Mouse (Mus musculus) embryonic facial prominence, embryonic 11.5 days (tissue): ENCODE data around the gene Fat4. TPM values are rescaled to one million over a fixed set of nuclear protein-coding genes. Genes with fewer than 3 reads are reported as not detected.

ENCODE experiments used
- ATAC-seq: fragments of 200-750 bp; cut with Nextera tagmentation; replicated peaks from 2 replicates; pipeline ENCODE4 v1.8.0; 2017; ENCODE audit warnings: low read depth; ENCODE audit not compliant: insufficient number of reproducible peaks, low FRiP score, low TSS enrichment
- DNase-seq: peaks from one replicate; pipeline ENCODE4 v3.0.0-alpha.2; 2015; ENCODE audit warnings: low spot score
- H3K27ac ChIP-seq: fragments of 300-500 bp; sonication (generic); replicated peaks from 2 replicates; pipeline ENCODE4 v1.5.1; 2014; ENCODE audit warnings: mild to moderate bottlenecking, low read depth, low read length, control low read depth
- H3K27me3 ChIP-seq: fragments of 300-500 bp; sonication (generic); 2 replicates; pipeline ENCODE4 v1.6.1; 2014; ENCODE audit warnings: mild to moderate bottlenecking, low read length, moderate library complexity, mixed read lengths; ENCODE audit not compliant: control insufficient read depth, insufficient read depth
- H3K36me3 ChIP-seq: fragments of 300-500 bp; sonication (generic); replicated peaks from 2 replicates; pipeline ENCODE4 v1.6.1; 2014; ENCODE audit warnings: low read depth, mild to moderate bottlenecking, low read length, moderate library complexity, mixed read lengths; ENCODE audit not compliant: control insufficient read depth, insufficient read depth
- H3K4me1 ChIP-seq: fragments of 300-500 bp; sonication (generic); 2 replicates; pipeline ENCODE4 v1.6.1; 2014; ENCODE audit warnings: low read length, mixed read lengths; ENCODE audit not compliant: control insufficient read depth, insufficient read depth
- H3K4me2 ChIP-seq: fragments of 300-500 bp; sonication (generic); 2 replicates; pipeline ENCODE4 v1.6.1; 2014; ENCODE audit warnings: low read depth, mild to moderate bottlenecking, control low read depth, low read length, moderate library complexity
- H3K4me3 ChIP-seq: fragments of 300-500 bp; sonication (generic); 2 replicates; pipeline ENCODE4 v1.5.1; 2014; ENCODE audit warnings: low read depth, low read length, control low read depth
- H3K9ac ChIP-seq: fragments of 300-500 bp; sonication (generic); replicated peaks from 2 replicates; pipeline ENCODE4 v1.6.1; 2014; ENCODE audit warnings: mild to moderate bottlenecking, control low read depth, low read length
- H3K9me3 ChIP-seq: fragments of 300-500 bp; sonication (generic); replicated peaks from 2 replicates; pipeline ENCODE4 v1.6.1; 2016; ENCODE audit warnings: mild to moderate bottlenecking, low read length, inconsistent platforms, mixed read lengths; ENCODE audit not compliant: control insufficient read depth
- WGBS: fragments of 180-500 bp; shearing (Covaris S2); extraction: QIAGEN DNeasy Blood & Tissue Kit; methylation state at CpG from one replicate; pipeline ENCODE4 v1.1.7; 2014; 5-methylcytosine and 5-hydroxymethylcytosine counted together
- polyA plus RNA-seq: library from polyadenylated mRNA; unstranded; fragments of >200 nt; fragmentation: Nextera tagmentation; extraction: Ambion mirVana; gene quantifications from 2 replicates; pipeline ENCODE4 v1.2.1, GENCODE M21; 2014

The Fat4 gene
- polyA plus RNA-seq, 1 experiment from 2014 or later = 14.0 TPM

DNA sequence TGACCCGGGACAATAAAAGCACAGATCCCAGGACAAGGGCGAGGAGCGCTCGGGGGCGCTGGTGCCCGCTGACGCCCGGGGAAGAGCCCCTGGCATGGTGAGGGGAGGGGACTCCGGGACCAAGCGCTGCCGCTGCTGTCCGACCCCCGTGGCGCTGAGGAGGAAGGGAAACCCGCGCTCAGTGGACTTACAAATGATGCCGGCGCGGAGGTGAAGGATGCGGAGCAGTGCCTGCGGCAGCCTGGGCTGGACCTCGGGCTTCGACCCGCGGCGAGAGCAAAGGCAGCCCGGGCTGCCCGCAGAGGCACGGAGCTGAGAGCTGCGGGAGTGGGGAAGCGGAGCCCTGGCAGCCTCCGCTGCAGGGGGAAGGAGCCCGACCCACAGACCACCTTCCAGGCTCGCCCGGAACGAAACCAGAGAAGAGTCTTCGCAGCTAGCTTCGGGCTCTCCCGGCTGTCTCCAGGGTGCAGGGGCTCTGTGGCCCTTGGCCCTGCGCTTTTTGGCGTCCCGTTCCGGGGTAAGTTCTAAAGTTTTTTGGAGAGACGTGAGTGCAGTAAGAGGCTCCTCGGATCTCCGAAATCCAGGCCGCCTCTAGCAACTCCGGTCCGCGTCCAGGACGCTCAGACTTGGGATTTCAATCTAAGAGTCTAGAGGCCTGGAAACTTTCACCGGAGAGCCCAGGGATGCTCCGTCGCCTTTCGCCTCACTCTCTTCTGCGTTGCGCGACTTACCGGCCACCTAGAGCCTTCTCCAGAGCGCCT, 499 bp upstream of the Fat4 start:
- Histone ChIP-seq H3K27me3 (no peaks in the 10 kb centered on the region; the same call in 1 of the 2 replicates), H3K36me3 (peaks cover 20% of the 10 kb centered on the region), H3K4me2 (peak overlapping the region; percentile 94), H3K27ac (peak overlapping the region; percentile 86), H3K9ac (peak overlapping the region; percentile 89), H3K4me1 (peaks cover 7% of the 10 kb centered on the region; the same call in 1 of the 2 replicates), H3K4me3 (peak overlapping the region; percentile 85), H3K9me3 (no peaks in the 10 kb centered on the region; the same call in 1 of the 2 replicates)
- WGBS = under 1% methylated on average over 56 of the region's 60 CpGs
- DNase-seq (peak; percentile 56), ATAC-seq (peak; percentile 15; the same call in 1 of the 2 replicates)

GRCm38 (mm10) chr3:38887381-38887991, 746 bp downstream of the Fat4 start:
- no peaks in the 10 kb centered on the region; the same call in 1 of the 2 replicates for H3K9me3 ChIP-seq
- ATAC-seq (no peak), DNase-seq (peak; percentile 58)
- H3K9ac ChIP-seq = peak overlapping the region; percentile 89
- H3K4me2 ChIP-seq = peak overlapping the region; percentile 94
- peaks cover 7% of the 10 kb centered on the region; the same call in 1 of the 2 replicates for H3K4me1 ChIP-seq
- whole genome bisulfite sequencing = under 1% methylated on average over 47 of the region's 47 CpGs
- no peak overlapping the region; the same call in 1 of the 2 replicates for H3K27ac ChIP-seq
- peaks cover 24% of the 10 kb centered on the region for H3K36me3 ChIP-seq
- H3K4me3 ChIP-seq = peak overlapping the region; percentile 85
- H3K27me3 ChIP-seq = no peaks in the 10 kb centered on the region; the same call in 1 of the 2 replicates

GRCm38 (mm10) chr3:38888111-38888510, 1.4 kb downstream of the Fat4 start:
- no peaks in the 10 kb centered on the region; the same call in 1 of the 2 replicates for H3K9me3 ChIP-seq
- no peak overlapping the region for H3K27ac ChIP-seq
- H3K27me3 ChIP-seq = no peaks in the 10 kb centered on the region; the same call in 1 of the 2 replicates
- 10% methylated on average over 24 of the region's 24 CpGs for WGBS
- peak overlapping the region; percentile 85 for H3K4me3 ChIP-seq
- no peak for ATAC-seq
- peak overlapping the region; percentile 89 for H3K9ac ChIP-seq
- peaks cover 24% of the 10 kb centered on the region for H3K36me3 ChIP-seq
- DNase-seq = peak; percentile 64
- H3K4me2 ChIP-seq = peak overlapping the region; percentile 94
- H3K4me1 ChIP-seq = peaks cover 7% of the 10 kb centered on the region; the same call in 1 of the 2 replicates

DNA sequence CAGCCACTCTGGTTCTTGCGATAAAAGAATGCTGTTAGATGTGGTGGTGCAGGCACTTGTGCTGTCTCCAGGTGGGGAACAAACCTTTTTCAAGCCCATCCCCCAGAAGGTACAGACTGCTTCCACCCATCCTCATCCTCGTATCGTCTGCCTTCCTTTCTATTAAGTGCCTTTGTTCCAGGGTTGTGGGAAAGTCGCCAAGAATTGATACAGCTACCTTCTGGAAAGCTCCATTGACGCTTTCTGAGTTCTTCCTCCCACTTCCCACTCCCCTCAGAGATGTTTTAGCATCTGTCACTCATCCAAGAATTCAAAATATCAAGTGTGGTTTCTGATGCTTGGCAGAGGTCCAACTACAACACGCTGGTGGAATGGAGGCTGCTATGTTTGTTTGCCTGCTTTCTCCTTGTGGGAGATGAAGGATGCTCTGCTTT, 6.1 kb downstream of the Fat4 start:
- Histone ChIP-seq H3K36me3 (peaks cover 24% of the 10 kb centered on the region), H3K27me3 (no peaks in the 10 kb centered on the region; the same call in 1 of the 2 replicates), H3K4me1 (0 out of 2 replicates have a peak, but pooled peaks cover 7% of the 10 kb centered on the region), H3K9me3 (no peaks in the 10 kb centered on the region; the same call in 1 of the 2 replicates), H3K27ac (no peak overlapping the region), H3K4me3 (peak overlapping the region; percentile 31), H3K4me2 (peak overlapping the region; percentile 46), H3K9ac (no peak overlapping the region)
- DNase-seq (no peak), ATAC-seq (no peak)
- WGBS = 40% methylated on average over 6 of the region's 6 CpGs

- no peak overlapping the region for H3K4me2 ChIP-seq
- WGBS = 24% methylated on average over 1 of the region's 1 CpGs
- no peaks in the 10 kb centered on the region for H3K27me3 ChIP-seq
- H3K9me3 ChIP-seq = no peaks in the 10 kb centered on the region
- H3K27ac ChIP-seq = no peak overlapping the region
- no peak overlapping the region for H3K9ac ChIP-seq
- DNase-seq = peak; percentile 27
- no peak for ATAC-seq
- no peaks in the 10 kb centered on the region; the same call in 1 of the 2 replicates for H3K36me3 ChIP-seq
- H3K4me1 ChIP-seq = no peaks in the 10 kb centered on the region
- no peak overlapping the region for H3K4me3 ChIP-seq
Measured at GRCm38 (mm10) chr3:38900839-38901238, 14.1 kb downstream of the Fat4 start.

DNA sequence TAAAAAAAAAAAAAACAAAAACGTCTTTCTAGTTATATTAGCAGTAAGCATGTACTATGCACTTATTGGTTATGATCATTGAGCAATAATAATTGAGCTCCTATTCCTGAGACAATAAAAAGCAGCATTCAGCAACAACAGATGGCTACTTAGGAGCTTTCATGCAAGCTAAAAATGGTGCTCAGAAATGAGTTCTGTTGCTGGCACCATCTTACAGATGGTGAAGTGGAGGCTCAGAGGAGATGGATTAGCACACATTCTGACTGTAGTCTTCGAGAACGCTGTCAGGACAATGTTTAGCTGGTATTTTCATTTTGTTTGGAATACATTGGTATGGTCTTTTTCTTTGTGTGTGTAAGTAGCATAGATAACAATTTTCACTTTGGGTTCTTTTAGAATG, 20.1 kb downstream of the Fat4 start:
- H3K27me3 ChIP-seq = no peaks in the 10 kb centered on the region
- WGBS = 80% methylated on average over 3 of the region's 3 CpGs
- no peak overlapping the region for H3K4me2 ChIP-seq
- H3K4me3 ChIP-seq = no peak overlapping the region
- ATAC-seq (no peak), DNase-seq (no peak)
- no peaks in the 10 kb centered on the region for H3K36me3 ChIP-seq
- H3K9ac ChIP-seq = no peak overlapping the region
- H3K4me1 ChIP-seq = no peaks in the 10 kb centered on the region; the same call in 1 of the 2 replicates
- H3K9me3 ChIP-seq = no peaks in the 10 kb centered on the region
- H3K27ac ChIP-seq = no peak overlapping the region

- Histone ChIP-seq H3K4me3 (no peak overlapping the region), H3K4me2 (no peak overlapping the region), H3K4me1 (no peaks in the 10 kb centered on the region; the same call in 1 of the 2 replicates), H3K27ac (no peak overlapping the region), H3K36me3 (no peaks in the 10 kb centered on the region), H3K27me3 (no peaks in the 10 kb centered on the region), H3K9me3 (no peaks in the 10 kb centered on the region), H3K9ac (no peak overlapping the region)
- no peak for ATAC-seq
- 24% methylated on average over 14 of the region's 14 CpGs for WGBS
- DNase-seq = no peak
Measured at GRCm38 (mm10) chr3:38907676-38908425, 21.1 kb downstream of the Fat4 start.
